Mouse (Mus musculus): ENCODE results near the gene Fcgrt. TPM values are rescaled to one million over a fixed set of nuclear protein-coding genes. Genes with fewer than 3 reads are reported as not detected.
"Not testable (repeated sequence)": the region's sequence is repeated elsewhere in the genome, so short reads cannot be mapped to it uniquely, and the experiment has no call there.

The Fcgrt gene
- total RNA-seq, 2 experiments from 2014 or later = 98.0 to 104 TPM

- no peak for DNase-seq (ENCODE audit: low spot score in 2 of 2)
Observed at GRCm38 (mm10) chr7:45133446-45134159, 30.0 kb upstream of the Fcgrt start.

GRCm38 (mm10) chr7:45131850-45132249 lies 28.2 kb upstream of the Fcgrt start:
- DNase-seq (ENCODE audit: low spot score in 2 of 2) = no peak

GRCm38 (mm10) chr7:45129776-45130512 lies 26.3 kb upstream of the Fcgrt start:
- no peak for DNase-seq (ENCODE audit: low spot score in 2 of 2)

GRCm38 (mm10) chr7:45129318-45129717 lies 25.7 kb upstream of the Fcgrt start:
- no peak for DNase-seq (ENCODE audit: low spot score in 2 of 2)

GRCm38 (mm10) chr7:45128624-45129246 lies 25.1 kb upstream of the Fcgrt start, which contains the start of gene Rpl13a:
Gene Rpl13a, minus strand, starts transcription at chr7:45128761.
- peak; percentile 83 to 94 for DNase-seq (ENCODE audit: low spot score in 2 of 2)

- DNase-seq (ENCODE audit: low spot score in 2 of 2) = no peak
Observed at GRCm38 (mm10) chr7:45127700-45128224, 24.1 kb upstream of the Fcgrt start.

GRCm38 (mm10) chr7:45126844-45127699 lies 23.4 kb upstream of the Fcgrt start:
- DNase-seq (ENCODE audit: low spot score in 2 of 2) = no peak

GRCm38 (mm10) chr7:45126147-45126843 lies 22.6 kb upstream of the Fcgrt start:
- DNase-seq (ENCODE audit: low spot score in 2 of 2) = no peak

GRCm38 (mm10) chr7:45125649-45126048 lies 22.0 kb upstream of the Fcgrt start:
- not testable (repeated sequence) for DNase-seq (ENCODE audit: low spot score in 2 of 2)

GRCm38 (mm10) chr7:45125144-45125600 lies 21.5 kb upstream of the Fcgrt start:
- DNase-seq (ENCODE audit: low spot score in 2 of 2) = no peak

GRCm38 (mm10) chr7:45124224-45125143 lies 20.8 kb upstream of the Fcgrt start, which contains the start of gene Rps11:
Gene Rps11, minus strand, starts transcription at chr7:45124439.
- peak; percentile 91 to 97 for DNase-seq (ENCODE audit: low spot score in 2 of 2)

- DNase-seq (ENCODE audit: low spot score in 2 of 2) = no peak
Observed at GRCm38 (mm10) chr7:45123186-45123570, 19.5 kb upstream of the Fcgrt start.

- no peak for DNase-seq (ENCODE audit: low spot score in 2 of 2)
Observed at GRCm38 (mm10) chr7:45122561-45123185, 19.0 kb upstream of the Fcgrt start.

GRCm38 (mm10) chr7:45121966-45122365 lies 18.3 kb upstream of the Fcgrt start:
- no peak for DNase-seq (ENCODE audit: low spot score in 2 of 2)

GRCm38 (mm10) chr7:45121404-45121803 lies 17.8 kb upstream of the Fcgrt start:
- no peak for DNase-seq (ENCODE audit: low spot score in 2 of 2)

- no peak for DNase-seq (ENCODE audit: low spot score in 2 of 2)
Observed at GRCm38 (mm10) chr7:45119780-45120709, 16.4 kb upstream of the Fcgrt start.

GRCm38 (mm10) chr7:45118336-45118735 lies 14.7 kb upstream of the Fcgrt start:
- no peak for DNase-seq (ENCODE audit: low spot score in 2 of 2)
